Mouse (Mus musculus): ENCODE measurements around the gene Atg4d. TPM values are rescaled to one million over a fixed set of nuclear protein-coding genes. Genes with fewer than 3 reads are reported as not detected.
A peak's percentile ranks its signal among the peaks of the same experiment; 100 is the strongest.

Gene Atg4d
- polyA plus RNA-seq, 1 experiment, result 10.8 TPM

- no peak for TF ChIP-seq POLR2A (IDR thresholded peaks at IDR 0.05; ENCODE audit: borderline replicate concordance, low read depth, low read length)
- no peak for TF ChIP-seq CTCF (IDR thresholded peaks at IDR 0.05; ENCODE audit: low read depth, low read length)
- H3K4me3 ChIP-seq (ENCODE audit: insufficient read depth, low read length), result peak overlapping the region; percentile 83
- peaks cover 23% of the 10 kb centered on the region for H3K4me1 ChIP-seq (ENCODE audit: control insufficient read depth, insufficient read depth, low read length)
- no peak overlapping the region for H3K27ac ChIP-seq (ENCODE audit: insufficient read depth, low read depth, low read length)
Measured at GRCm38 (mm10) chr9:21286753-21287152, 21.7 kb downstream of the Atg4d start.

- H3K27ac ChIP-seq (ENCODE audit: insufficient read depth, low read depth, low read length), result peak within 1 kb of the TSS; percentile 82
- TF ChIP-seq POLR2A (IDR thresholded peaks at IDR 0.05; ENCODE audit: borderline replicate concordance, low read depth, low read length), result 0 out of 2 replicates have a peak, but pooled peaks have one; percentile 68
- TF ChIP-seq CTCF (IDR thresholded peaks at IDR 0.05; ENCODE audit: low read depth, low read length), result no peak
- peaks cover 23% of the 10 kb centered on the region for H3K4me1 ChIP-seq (ENCODE audit: control insufficient read depth, insufficient read depth, low read length)
- H3K4me3 ChIP-seq (ENCODE audit: insufficient read depth, low read length), result peak within 1 kb of the TSS; percentile 83
Measured at GRCm38 (mm10) chr9:21287571-21288402, 22.7 kb downstream of the Atg4d start, which contains the start of gene Kri1. Gene Kri1 (minus strand): TSS chr9:21287969.

GRCm38 (mm10) chr9:21288404-21289336 lies 23.6 kb downstream of the Atg4d start:
- Histone ChIP-seq H3K27ac (ENCODE audit: insufficient read depth, low read depth, low read length) (peak overlapping the region; percentile 71), H3K4me3 (ENCODE audit: insufficient read depth, low read length) (peak overlapping the region; percentile 18), H3K4me1 (ENCODE audit: control insufficient read depth, insufficient read depth, low read length) (peaks cover 23% of the 10 kb centered on the region)
- TF ChIP-seq POLR2A (IDR thresholded peaks at IDR 0.05; ENCODE audit: borderline replicate concordance, low read depth, low read length), result no peak
- TF ChIP-seq CTCF (IDR thresholded peaks at IDR 0.05; ENCODE audit: low read depth, low read length), result no peak

GRCm38 (mm10) chr9:21289337-21289671 lies 24.2 kb downstream of the Atg4d start:
- no peak for TF ChIP-seq CTCF (IDR thresholded peaks at IDR 0.05; ENCODE audit: low read depth, low read length)
- TF ChIP-seq POLR2A (IDR thresholded peaks at IDR 0.05; ENCODE audit: borderline replicate concordance, low read depth, low read length), result no peak
- Histone ChIP-seq H3K4me1 (ENCODE audit: control insufficient read depth, insufficient read depth, low read length) (peaks cover 23% of the 10 kb centered on the region), H3K4me3 (ENCODE audit: insufficient read depth, low read length) (no peak overlapping the region), H3K27ac (ENCODE audit: insufficient read depth, low read depth, low read length) (no peak overlapping the region)

GRCm38 (mm10) chr9:21290589-21290988 lies 25.5 kb downstream of the Atg4d start:
- Histone ChIP-seq H3K4me3 (ENCODE audit: insufficient read depth, low read length) (peak overlapping the region; percentile 76), H3K27ac (ENCODE audit: insufficient read depth, low read depth, low read length) (peak overlapping the region; percentile 34), H3K4me1 (ENCODE audit: control insufficient read depth, insufficient read depth, low read length) (peaks cover 23% of the 10 kb centered on the region)
- no peak for TF ChIP-seq POLR2A (IDR thresholded peaks at IDR 0.05; ENCODE audit: borderline replicate concordance, low read depth, low read length)
- no peak for TF ChIP-seq CTCF (IDR thresholded peaks at IDR 0.05; ENCODE audit: low read depth, low read length)

GRCm38 (mm10) chr9:21291022-21291787 lies 26.1 kb downstream of the Atg4d start, which contains the start of gene Cdkn2d:
Gene Cdkn2d (minus strand): TSS chr9:21291407.
- H3K4me3 ChIP-seq (ENCODE audit: insufficient read depth, low read length), result peak within 1 kb of the TSS; percentile 76
- H3K4me1 ChIP-seq (ENCODE audit: control insufficient read depth, insufficient read depth, low read length), result peaks cover 23% of the 10 kb centered on the region
- H3K27ac ChIP-seq (ENCODE audit: insufficient read depth, low read depth, low read length), result peak within 1 kb of the TSS; percentile 75
- TF ChIP-seq CTCF (IDR thresholded peaks at IDR 0.05; ENCODE audit: low read depth, low read length) (no peak), POLR2A (IDR thresholded peaks at IDR 0.05; ENCODE audit: borderline replicate concordance, low read depth, low read length) (no peak)

- Histone ChIP-seq H3K4me3 (ENCODE audit: insufficient read depth, low read length) (peak overlapping the region; percentile 55), H3K27ac (ENCODE audit: insufficient read depth, low read depth, low read length) (peak overlapping the region; percentile 75)
Measured at GRCm38 (mm10) chr9:21291868-21292267, 26.8 kb downstream of the Atg4d start.

GRCm38 (mm10) chr9:21292271-21292670 lies 27.2 kb downstream of the Atg4d start:
- Histone ChIP-seq H3K4me1 (ENCODE audit: control insufficient read depth, insufficient read depth, low read length) (peaks cover 19% of the 10 kb centered on the region), H3K27ac (ENCODE audit: insufficient read depth, low read depth, low read length) (no peak overlapping the region), H3K4me3 (ENCODE audit: insufficient read depth, low read length) (no peak overlapping the region)
- TF ChIP-seq POLR2A (IDR thresholded peaks at IDR 0.05; ENCODE audit: borderline replicate concordance, low read depth, low read length) (no peak), CTCF (IDR thresholded peaks at IDR 0.05; ENCODE audit: low read depth, low read length) (no peak)

More at GRCm38 (mm10) chr9:21291868-21292267, 26.8 kb downstream of the Atg4d start:
- peaks cover 17% of the 10 kb centered on the region for H3K4me1 ChIP-seq (ENCODE audit: control insufficient read depth, insufficient read depth, low read length)

- Histone ChIP-seq H3K27ac (ENCODE audit: insufficient read depth, low read depth, low read length) (no peak overlapping the region), H3K4me3 (ENCODE audit: insufficient read depth, low read length) (no peak overlapping the region), H3K4me1 (ENCODE audit: control insufficient read depth, insufficient read depth, low read length) (peaks cover 9% of the 10 kb centered on the region)
- TF ChIP-seq CTCF (IDR thresholded peaks at IDR 0.05; ENCODE audit: low read depth, low read length) (no peak), POLR2A (IDR thresholded peaks at IDR 0.05; ENCODE audit: borderline replicate concordance, low read depth, low read length) (no peak)
Measured at GRCm38 (mm10) chr9:21299014-21299413, 33.9 kb downstream of the Atg4d start.
